Mouse (Mus musculus): ENCODE results near the gene Katnb1. TPM values are rescaled to one million over a fixed set of nuclear protein-coding genes. Genes with fewer than 3 reads are reported as not detected.
A peak's percentile ranks its signal among the peaks of the same experiment; 100 is the strongest.

Gene Katnb1
- polyA plus RNA-seq, 1 experiment from 2014 or later, result 15.1 TPM

DNA sequence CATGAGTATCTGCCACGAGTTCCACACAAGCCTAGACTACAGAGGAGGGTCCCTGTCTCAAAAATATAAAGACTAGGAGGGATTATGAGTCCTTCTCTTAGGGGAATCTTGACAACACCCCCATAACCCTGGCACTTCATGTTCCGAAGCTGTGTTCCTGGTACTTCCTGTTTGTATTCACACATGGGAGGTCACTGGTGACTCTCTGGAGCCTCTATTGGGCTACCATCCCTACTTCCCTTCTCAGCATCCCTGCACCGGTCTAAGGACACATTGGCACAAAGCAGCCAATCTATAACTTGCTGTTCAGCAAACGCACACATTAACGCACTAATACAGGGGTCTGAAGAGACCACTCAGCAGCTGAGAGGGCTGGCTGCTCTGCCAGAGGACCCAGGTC lies 51.0 kb downstream of the Katnb1 start:
- no peak overlapping the region for H3K27ac ChIP-seq
- 73% methylated on average over 5 of the region's 5 CpGs for WGBS
- H3K9ac ChIP-seq, result no peak overlapping the region
- peaks cover 9% of the 10 kb centered on the region for H3K4me1 ChIP-seq
- H3K36me3 ChIP-seq, result peaks cover 4% of the 10 kb centered on the region; the same call in 1 of the 2 replicates
- no peak overlapping the region for H3K4me3 ChIP-seq (replicated peaks)
- H3K4me2 ChIP-seq, result no peak overlapping the region
- H3K27me3 ChIP-seq (replicated peaks), result no peaks in the 10 kb centered on the region
- no peaks in the 10 kb centered on the region for H3K9me3 ChIP-seq
- no peak for ATAC-seq (ENCODE audit: insufficient read depth, low FRiP score, low read depth)

DNA sequence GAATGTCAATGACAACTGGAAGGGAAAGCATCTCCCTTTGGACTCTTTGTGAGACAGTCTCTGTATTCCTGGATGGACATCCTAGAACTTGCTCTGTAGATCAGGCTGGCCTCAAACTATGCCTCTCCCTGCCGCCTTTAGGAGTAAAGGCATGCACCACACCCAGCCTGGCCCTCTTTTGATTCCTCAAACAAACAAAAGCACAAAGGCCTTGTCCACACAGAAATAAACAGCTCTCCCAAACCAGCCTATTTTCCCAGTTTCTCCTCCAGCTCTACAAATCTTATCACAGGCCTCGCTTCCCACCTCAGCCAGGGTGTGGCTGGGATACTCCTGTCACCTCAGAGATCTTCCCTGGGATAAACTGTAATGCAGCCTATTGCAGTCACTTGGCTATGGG lies 53.2 kb downstream of the Katnb1 start:
- no peak for ATAC-seq (ENCODE audit: insufficient read depth, low FRiP score, low read depth)
- H3K27me3 ChIP-seq (replicated peaks), result no peaks in the 10 kb centered on the region
- peaks cover 30% of the 10 kb centered on the region for H3K4me1 ChIP-seq
- H3K4me3 ChIP-seq (replicated peaks), result no peak overlapping the region
- H3K4me2 ChIP-seq, result no peak overlapping the region
- WGBS, result 79% methylated on average over 2 of the region's 2 CpGs
- no peak overlapping the region for H3K9ac ChIP-seq
- no peaks in the 10 kb centered on the region for H3K36me3 ChIP-seq
- no peaks in the 10 kb centered on the region for H3K9me3 ChIP-seq
- H3K27ac ChIP-seq, result no peak overlapping the region

DNA sequence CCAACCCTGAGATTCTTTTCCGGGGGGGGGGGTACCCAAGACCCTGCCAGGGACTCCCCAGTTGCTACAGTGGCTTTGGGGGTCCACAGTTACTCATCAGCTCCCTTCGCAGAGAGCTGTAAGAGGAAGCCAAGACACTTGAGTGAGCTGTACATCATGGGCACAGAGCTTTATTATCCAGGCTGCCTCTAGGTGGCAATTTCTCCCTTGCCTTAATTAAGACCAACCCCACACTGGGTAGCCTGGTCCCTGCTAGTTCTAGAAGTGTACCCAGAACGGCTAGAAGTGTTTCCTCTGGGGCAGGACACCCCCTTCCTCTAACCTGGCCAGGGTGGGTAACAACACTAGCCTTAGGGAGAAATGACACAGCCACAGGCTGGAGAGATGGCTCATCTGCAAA lies 54.3 kb downstream of the Katnb1 start:
- no peaks in the 10 kb centered on the region for H3K36me3 ChIP-seq
- no peak for ATAC-seq (ENCODE audit: insufficient read depth, low FRiP score, low read depth)
- H3K27ac ChIP-seq, result no peak overlapping the region
- H3K9me3 ChIP-seq, result no peaks in the 10 kb centered on the region
- H3K9ac ChIP-seq, result no peak overlapping the region
- WGBS, result 50% methylated on average over 3 of the region's 3 CpGs
- H3K4me3 ChIP-seq (replicated peaks), result no peak overlapping the region
- no peak overlapping the region for H3K4me2 ChIP-seq
- H3K4me1 ChIP-seq, result peaks cover 30% of the 10 kb centered on the region
- H3K27me3 ChIP-seq (replicated peaks), result no peaks in the 10 kb centered on the region

DNA sequence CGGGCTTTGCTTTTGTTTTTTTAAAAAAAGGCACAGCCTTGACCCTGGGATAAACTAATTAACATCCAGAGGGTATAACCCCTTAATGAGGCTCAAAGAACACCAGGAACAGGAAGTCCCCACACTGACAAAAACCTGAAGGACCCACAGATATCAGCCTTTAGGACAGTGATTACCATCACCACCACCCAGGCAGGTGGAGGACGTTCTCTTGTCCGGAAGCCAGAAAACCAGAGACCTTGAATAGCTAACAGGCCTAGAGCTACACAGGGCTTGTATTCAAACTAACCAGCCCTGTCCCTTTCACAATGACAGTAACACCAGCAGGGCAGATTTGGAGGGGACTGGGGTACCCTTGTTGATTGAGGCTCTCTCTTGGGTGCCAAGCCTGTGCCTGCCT lies 55.2 kb downstream of the Katnb1 start:
- WGBS, result 79% methylated on average over 3 of the region's 3 CpGs
- Histone ChIP-seq H3K4me1 (peaks cover 34% of the 10 kb centered on the region), H3K36me3 (no peaks in the 10 kb centered on the region), H3K9ac (no peak overlapping the region), H3K4me2 (no peak overlapping the region), H3K27ac (no peak overlapping the region), H3K27me3 (replicated peaks) (no peaks in the 10 kb centered on the region), H3K9me3 (no peaks in the 10 kb centered on the region), H3K4me3 (replicated peaks) (no peak overlapping the region)
- no peak for ATAC-seq (ENCODE audit: insufficient read depth, low FRiP score, low read depth)

DNA sequence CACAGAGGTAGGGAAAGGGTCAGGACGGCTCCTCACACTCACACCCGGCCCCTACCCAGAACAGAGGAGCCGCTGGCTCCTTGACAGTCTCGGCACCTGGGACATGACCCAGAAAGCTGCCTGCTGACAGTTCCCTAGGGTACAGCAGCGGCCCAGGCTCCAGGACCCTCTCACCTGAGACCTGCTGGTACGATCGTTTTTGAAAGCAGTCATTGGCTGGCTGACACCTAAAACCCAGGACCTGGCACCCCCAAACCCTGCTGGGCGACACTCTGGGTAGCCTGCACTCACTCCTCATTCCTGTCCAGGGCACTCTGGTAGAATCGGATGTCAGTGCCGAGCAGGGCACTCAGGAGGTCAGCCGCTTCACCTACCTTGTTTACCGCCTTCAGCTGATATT lies 56.2 kb downstream of the Katnb1 start:
- Histone ChIP-seq H3K9me3 (no peaks in the 10 kb centered on the region), H3K4me1 (peaks cover 38% of the 10 kb centered on the region), H3K4me3 (replicated peaks) (peak overlapping the region; percentile 33), H3K36me3 (no peaks in the 10 kb centered on the region), H3K4me2 (peak overlapping the region; percentile 54), H3K9ac (no peak overlapping the region), H3K27me3 (replicated peaks) (no peaks in the 10 kb centered on the region), H3K27ac (0 out of 2 replicates have a peak overlapping the region, but pooled peaks have one; percentile 6)
- 43% methylated on average over 12 of the region's 12 CpGs for WGBS
- no peak for ATAC-seq (ENCODE audit: insufficient read depth, low FRiP score, low read depth)

DNA sequence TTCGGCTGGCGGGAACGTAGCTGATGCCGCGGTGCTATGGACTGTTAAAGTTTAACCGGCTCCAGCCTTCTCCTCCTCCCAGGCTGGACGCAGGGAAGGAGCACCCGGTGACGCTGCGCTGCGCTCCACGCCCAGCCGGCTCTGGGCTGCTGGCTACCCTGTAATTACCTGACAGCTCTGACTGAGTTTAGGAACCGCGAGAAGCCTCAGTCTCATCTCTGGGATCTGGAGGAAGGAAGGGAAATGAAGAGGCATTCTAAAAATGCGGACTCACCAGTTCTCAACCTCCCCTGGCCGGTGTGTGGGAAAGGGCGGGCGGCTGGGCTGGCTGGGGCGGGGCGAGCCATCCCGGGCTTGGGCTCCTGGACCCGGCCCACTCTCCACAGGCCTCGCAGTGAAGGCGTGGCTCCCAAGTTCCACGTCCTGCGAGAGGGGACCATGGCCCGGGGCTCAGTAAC lies 56.7 kb downstream of the Katnb1 start:
- Histone ChIP-seq H3K4me3 (replicated peaks) (peak overlapping the region; percentile 33), H3K27me3 (replicated peaks) (no peaks in the 10 kb centered on the region), H3K36me3 (no peaks in the 10 kb centered on the region), H3K9ac (no peak overlapping the region), H3K4me1 (peaks cover 40% of the 10 kb centered on the region), H3K4me2 (peak overlapping the region; percentile 54), H3K27ac (peak overlapping the region; percentile 6; the same call in 1 of the 2 replicates), H3K9me3 (no peaks in the 10 kb centered on the region)
- ATAC-seq (ENCODE audit: insufficient read depth, low FRiP score, low read depth), result peak; percentile 63; the same call in 1 of the 2 replicates
- WGBS, result 7% methylated on average over 28 of the region's 28 CpGs

DNA sequence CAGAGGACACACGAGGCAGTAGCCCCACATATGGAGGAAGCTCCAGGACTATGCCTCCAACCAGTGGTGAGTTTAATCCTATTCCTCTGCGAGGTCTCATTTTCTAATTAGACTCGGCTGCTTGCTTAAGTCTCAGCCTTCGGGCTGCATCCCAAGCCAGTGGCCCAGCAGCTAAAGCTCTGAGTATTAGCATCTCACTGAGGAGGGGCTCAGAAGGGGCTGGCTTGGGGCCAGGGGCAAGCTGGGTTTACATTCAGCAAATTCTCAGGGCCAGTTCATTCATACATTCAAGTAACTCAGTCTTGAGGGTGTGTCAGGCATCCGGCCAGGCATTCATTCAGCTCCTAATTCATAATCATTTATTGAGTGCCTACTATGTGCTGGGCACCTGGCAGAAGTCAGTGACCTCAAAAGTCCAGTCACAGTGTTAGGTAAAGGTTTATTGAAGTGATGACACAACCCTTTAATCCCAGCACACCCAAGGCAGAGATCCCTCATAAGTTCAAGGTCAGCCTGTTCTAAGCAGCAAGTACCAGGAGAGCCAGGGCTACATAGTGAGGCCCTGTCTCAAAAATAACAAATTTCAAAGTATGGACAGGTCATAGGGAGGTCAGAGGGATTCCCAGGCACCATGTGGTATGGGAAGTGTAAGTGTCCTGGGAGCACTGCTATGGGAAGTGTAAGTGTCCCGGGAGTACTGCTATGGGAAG lies 57.5 kb downstream of the Katnb1 start:
- H3K36me3 ChIP-seq, result no peaks in the 10 kb centered on the region
- H3K4me3 ChIP-seq (replicated peaks), result peak overlapping the region; percentile 33
- no peak for ATAC-seq (ENCODE audit: insufficient read depth, low FRiP score, low read depth)
- H3K4me2 ChIP-seq, result peak overlapping the region; percentile 54
- H3K4me1 ChIP-seq, result peaks cover 48% of the 10 kb centered on the region
- H3K27me3 ChIP-seq (replicated peaks), result no peaks in the 10 kb centered on the region
- H3K27ac ChIP-seq, result peak overlapping the region; percentile 6; the same call in 1 of the 2 replicates
- H3K9ac ChIP-seq, result no peak overlapping the region
- no peaks in the 10 kb centered on the region for H3K9me3 ChIP-seq
- WGBS, result 19% methylated on average over 6 of the region's 6 CpGs

DNA sequence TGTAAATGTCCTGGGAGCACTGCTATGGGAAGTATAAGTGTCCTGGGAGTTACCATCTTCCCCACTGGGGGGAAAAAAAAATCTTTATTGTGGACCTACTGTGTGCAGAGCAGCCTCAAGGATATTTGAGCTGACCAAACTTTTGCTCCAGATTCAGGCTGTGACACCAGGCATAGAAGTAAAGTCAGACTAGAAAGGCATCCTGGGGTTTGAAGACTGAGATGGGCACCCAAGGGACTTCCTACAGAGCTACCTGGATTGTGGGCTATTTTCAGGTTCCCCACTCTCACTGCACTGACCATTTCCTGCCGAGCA lies 58.0 kb downstream of the Katnb1 start:
- H3K4me2 ChIP-seq, result no peak overlapping the region
- no peak overlapping the region for H3K27ac ChIP-seq
- WGBS, result 45% methylated on average over 1 of the region's 1 CpGs
- ATAC-seq (ENCODE audit: insufficient read depth, low FRiP score, low read depth), result no peak
- H3K4me3 ChIP-seq (replicated peaks), result no peak overlapping the region
- H3K4me1 ChIP-seq, result peaks cover 48% of the 10 kb centered on the region
- no peaks in the 10 kb centered on the region for H3K27me3 ChIP-seq (replicated peaks)
- H3K9ac ChIP-seq, result no peak overlapping the region
- H3K9me3 ChIP-seq, result no peaks in the 10 kb centered on the region
- H3K36me3 ChIP-seq, result no peaks in the 10 kb centered on the region

DNA sequence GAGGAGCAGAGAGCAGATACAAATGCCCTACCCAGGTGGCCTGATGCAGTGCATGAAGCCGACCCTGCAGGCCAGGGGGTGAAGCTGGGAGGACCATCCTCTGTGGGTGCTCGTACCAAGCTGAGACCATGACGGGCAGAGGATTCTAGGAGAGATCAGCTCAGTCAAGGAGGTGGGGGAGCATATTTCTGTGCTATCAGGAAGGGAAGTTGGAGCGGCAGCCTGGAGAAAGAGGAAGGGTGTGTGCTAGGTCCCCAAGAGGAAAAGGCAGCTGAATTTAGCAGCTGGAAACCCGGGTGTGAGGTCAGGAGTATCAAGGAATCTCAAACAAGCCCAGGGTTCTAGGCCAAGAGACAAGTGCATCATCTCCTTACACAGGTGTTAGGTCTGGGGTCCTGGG lies 59.6 kb downstream of the Katnb1 start:
- Histone ChIP-seq H3K4me2 (peak overlapping the region; percentile 88), H3K9me3 (no peaks in the 10 kb centered on the region), H3K4me3 (replicated peaks) (no peak overlapping the region), H3K4me1 (peaks cover 48% of the 10 kb centered on the region), H3K9ac (no peak overlapping the region), H3K36me3 (no peaks in the 10 kb centered on the region), H3K27me3 (replicated peaks) (no peaks in the 10 kb centered on the region), H3K27ac (no peak overlapping the region)
- 64% methylated on average over 5 of the region's 5 CpGs for WGBS
- ATAC-seq (ENCODE audit: insufficient read depth, low FRiP score, low read depth), result no peak

DNA sequence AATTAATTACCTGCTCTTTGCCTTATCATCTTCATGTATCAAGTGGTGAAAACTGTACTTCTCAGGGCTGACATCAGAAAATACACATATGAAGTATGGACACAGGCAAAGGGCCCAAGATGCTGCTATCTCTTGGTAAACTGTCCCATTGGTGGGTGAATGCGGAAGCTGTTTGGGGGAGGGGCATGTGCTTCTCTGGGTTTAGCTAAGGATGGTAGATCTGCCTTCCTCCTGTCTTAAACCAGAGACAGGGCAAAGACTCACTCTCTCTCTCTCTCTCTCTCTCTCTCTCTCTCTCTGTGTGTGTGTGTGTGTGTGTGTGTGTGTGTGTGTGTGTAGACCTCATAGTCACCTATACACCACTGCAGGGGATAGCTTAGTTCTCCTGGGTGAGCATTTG lies 60.0 kb downstream of the Katnb1 start:
- Histone ChIP-seq H3K4me2 (peak overlapping the region; percentile 88), H3K27ac (0 out of 2 replicates have a peak overlapping the region, but pooled peaks have one; percentile 78), H3K36me3 (no peaks in the 10 kb centered on the region), H3K27me3 (replicated peaks) (no peaks in the 10 kb centered on the region), H3K9me3 (no peaks in the 10 kb centered on the region), H3K9ac (no peak overlapping the region), H3K4me3 (replicated peaks) (peak overlapping the region; percentile 69; the same call in 1 of the 2 replicates), H3K4me1 (peaks cover 48% of the 10 kb centered on the region)
- 75% methylated on average over 1 of the region's 1 CpGs for WGBS
- no peak for ATAC-seq (ENCODE audit: insufficient read depth, low FRiP score, low read depth)

DNA sequence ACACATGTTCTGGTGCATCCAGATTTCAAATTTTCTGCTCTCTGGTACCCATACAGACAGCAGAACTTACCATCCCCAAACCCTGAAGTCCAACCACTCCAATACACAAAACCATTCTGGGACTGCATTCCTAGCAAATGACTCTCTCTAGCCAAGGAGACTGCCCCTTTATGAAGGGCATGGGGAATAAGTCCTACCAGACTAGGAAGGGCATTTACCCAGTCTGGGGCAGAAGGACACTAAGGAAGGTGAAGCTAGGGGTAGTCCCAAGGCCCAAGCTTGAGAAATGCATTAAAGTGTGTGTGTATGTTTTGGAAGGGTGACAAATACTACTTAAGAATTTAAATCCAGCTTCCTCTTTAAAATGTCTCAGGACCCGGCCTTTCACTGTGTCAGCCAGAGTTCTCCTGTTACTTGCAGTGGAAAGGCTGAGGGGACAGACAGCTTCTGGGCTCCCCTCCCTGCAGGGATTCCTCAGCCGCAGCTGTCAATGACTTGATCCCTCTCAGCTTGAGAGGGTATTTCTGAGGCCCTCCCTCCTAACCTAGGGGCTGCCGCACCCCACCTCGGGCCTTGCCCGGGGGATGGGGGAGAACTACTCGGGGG lies 60.6 kb downstream of the Katnb1 start:
- peak overlapping the region; percentile 78 for H3K27ac ChIP-seq
- WGBS, result 5% methylated on average over 6 of the region's 6 CpGs
- no peaks in the 10 kb centered on the region for H3K9me3 ChIP-seq
- H3K9ac ChIP-seq, result peak overlapping the region; percentile 55
- H3K27me3 ChIP-seq (replicated peaks), result no peaks in the 10 kb centered on the region
- H3K4me3 ChIP-seq (replicated peaks), result peak overlapping the region; percentile 69
- peak overlapping the region; percentile 88 for H3K4me2 ChIP-seq
- peaks cover 48% of the 10 kb centered on the region for H3K4me1 ChIP-seq
- H3K36me3 ChIP-seq, result no peaks in the 10 kb centered on the region
- 0 out of 2 replicates have a peak, but pooled peaks have one; percentile 8 for ATAC-seq (ENCODE audit: insufficient read depth, low FRiP score, low read depth)

DNA sequence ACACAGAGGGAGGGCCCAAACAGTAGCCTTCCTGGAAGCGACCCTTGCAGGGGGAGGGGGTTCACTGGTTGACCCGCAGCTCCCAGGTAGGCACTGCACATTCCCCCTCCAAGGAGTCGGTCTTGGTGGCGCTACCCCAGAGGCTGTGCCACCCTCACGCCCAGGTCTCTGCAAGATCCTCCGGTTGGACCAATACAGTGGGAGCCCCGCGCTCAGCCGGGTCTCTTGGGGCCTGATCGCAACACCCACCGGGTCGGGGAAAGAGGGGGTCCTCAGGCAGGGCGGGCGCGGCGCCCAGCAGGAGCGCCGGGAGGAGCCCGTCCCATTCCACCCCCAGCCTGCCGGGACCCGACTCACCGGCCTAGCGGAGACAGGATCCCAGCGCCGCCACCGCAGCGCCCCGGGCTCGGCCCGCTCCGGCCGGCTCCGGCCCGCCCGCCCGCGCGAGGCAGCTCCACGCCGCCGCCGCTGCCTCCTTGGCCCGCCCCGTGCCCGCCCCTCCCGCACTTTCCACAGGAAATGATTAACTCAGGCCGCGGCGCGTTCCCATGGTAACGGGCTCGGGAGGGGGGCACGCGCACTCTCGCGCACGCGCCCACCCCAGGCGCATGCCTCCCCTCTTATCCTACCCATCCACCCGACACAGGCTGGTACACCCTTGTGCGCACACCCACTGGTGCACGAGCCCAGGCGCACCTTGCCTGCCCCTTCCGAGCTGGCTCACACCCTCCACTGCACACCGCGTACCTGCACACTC lies 61.3 kb downstream of the Katnb1 start:
- Histone ChIP-seq H3K36me3 (no peaks in the 10 kb centered on the region), H3K9ac (peak overlapping the region; percentile 55), H3K4me2 (peak overlapping the region; percentile 88), H3K4me1 (peaks cover 44% of the 10 kb centered on the region), H3K4me3 (replicated peaks) (peak overlapping the region; percentile 69), H3K27me3 (replicated peaks) (no peaks in the 10 kb centered on the region), H3K27ac (peak overlapping the region; percentile 78), H3K9me3 (no peaks in the 10 kb centered on the region)
- under 1% methylated on average over 39 of the region's 66 CpGs for WGBS
- peak; percentile 60 for ATAC-seq (ENCODE audit: insufficient read depth, low FRiP score, low read depth)
